Mouse (Mus musculus) cortical plate, adult 2 months (tissue): ENCODE results near the gene Dnah17.

ENCODE experiments used
- CTCF ChIP-seq: fragments of 200-500 bp; IDR thresholded peaks from 2 replicates; pipeline ENCODE4 v1.5.1; 2011; ENCODE audit warnings: mild to moderate bottlenecking, control low read depth, low read length; ENCODE audit not compliant: insufficient read depth; ENCODE audit errors: extremely low read depth
- POLR2A ChIP-seq: fragments of 200-500 bp; IDR thresholded peaks from 2 replicates; pipeline ENCODE4 v1.6.1; 2011; ENCODE audit warnings: mild to moderate bottlenecking, low read length, control low read depth; ENCODE audit not compliant: insufficient read depth; ENCODE audit errors: extremely low read depth

GRCm38 (mm10) chr11:117975211-117975967, 155.0 kb downstream of the Dnah17 start:
- no peak for TF ChIP-seq CTCF
- TF ChIP-seq POLR2A, result no peak
